ENCODE assay signal across 15 mouse cellular contexts in genomic region chr4:130919750-130920356, GRCm38 (mm10). TPM values are rescaled to one million over a fixed set of nuclear protein-coding genes. Genes with fewer than 3 reads are reported as not detected.
DNase-seq lines count a peak whose midpoint lies in the region; ATAC-seq and TF ChIP-seq lines count a peak whose summit lies in the region.
"Had no signal": no experiment of that assay in that cellular context is flagged by ENCODE, and none has a peak within 500 bp of the region (broad histone marks: within the 10 kb centered on the region; RNA-seq: fewer than 3 reads in every experiment).

No protein-coding gene starts in this region.

- no peaks in the 10 kb centered on the region for H3K36me3 ChIP-seq in hindbrain, embryonic 11.5 days (ENCODE audit: control insufficient read depth, insufficient read depth, low read length)
- H3K36me3 ChIP-seq in hindbrain, embryonic 16.5 days (ENCODE audit: control insufficient read depth, insufficient read depth, low read length), result no peaks in the 10 kb centered on the region
- peaks cover 17% of the 10 kb centered on the region for H3K36me3 ChIP-seq in spleen, adult 2 months (ENCODE audit: control insufficient read depth, insufficient read depth, low read length)
- H3K36me3 ChIP-seq in hindbrain, embryonic 12.5 days, result no peaks in the 10 kb centered on the region
- H3K36me3 ChIP-seq: heart, embryonic 13.5 days had no signal

- H3K9me3 ChIP-seq in hindbrain, embryonic 11.5 days (ENCODE audit: control insufficient read depth, low read length), result no peaks in the 10 kb centered on the region
- H3K9me3 ChIP-seq in hindbrain, embryonic 16.5 days (ENCODE audit: control insufficient read depth, low read length), result no peaks in the 10 kb centered on the region
- H3K9me3 ChIP-seq in hindbrain, embryonic 12.5 days (replicated peaks), result no peaks in the 10 kb centered on the region
- H3K9me3 ChIP-seq: heart, embryonic 13.5 days had no signal

- 66% methylated on average over 9 of the region's 9 CpGs for WGBS in hindbrain, embryonic 11.5 days
- WGBS in hindbrain, embryonic 16.5 days, result 63% methylated on average over 9 of the region's 9 CpGs
- 54% methylated on average over 9 of the region's 9 CpGs for WGBS in spleen, adult 2 months
- 64% methylated on average over 9 of the region's 9 CpGs for WGBS in hindbrain, embryonic 12.5 days

- H3K4me1 ChIP-seq in hindbrain, embryonic 11.5 days (replicated peaks; ENCODE audit: control insufficient read depth, insufficient read depth, low read length), result peaks cover 5% of the 10 kb centered on the region
- H3K4me1 ChIP-seq in hindbrain, embryonic 16.5 days (ENCODE audit: control insufficient read depth, insufficient read depth, low read depth, low read length), result peaks cover 4% of the 10 kb centered on the region; the same call in 1 of the 2 replicates
- H3K4me1 ChIP-seq in spleen, adult 2 months (ENCODE audit: control insufficient read depth, insufficient read depth, insufficient read length), result peaks cover 57% of the 10 kb centered on the region; the same call in 1 of the 2 replicates
- H3K4me1 ChIP-seq in hindbrain, embryonic 12.5 days, result peaks cover 30% of the 10 kb centered on the region

- TF ChIP-seq CTCF in spleen, adult 2 months (IDR thresholded peaks at IDR 0.05; ENCODE audit: extremely low read depth, insufficient read depth, insufficient read length, insufficient replicate concordance), result no peak

- no peak for TF ChIP-seq POLR2A in spleen, adult 2 months (IDR thresholded peaks at IDR 0.05; ENCODE audit: low read depth, low read length)

- no peaks in the 10 kb centered on the region for H3K27me3 ChIP-seq in hindbrain, embryonic 11.5 days (ENCODE audit: control insufficient read depth, insufficient read depth, low read length)
- H3K27me3 ChIP-seq in hindbrain, embryonic 16.5 days (replicated peaks; ENCODE audit: control insufficient read depth, insufficient read depth, low read length), result peaks cover 3% of the 10 kb centered on the region; the same call in 1 of the 2 replicates
- H3K27me3 ChIP-seq in spleen, adult 2 months (ENCODE audit: control insufficient read depth, insufficient read depth, low read length), result no peaks in the 10 kb centered on the region
- no peaks in the 10 kb centered on the region; the same call in 1 of the 2 replicates for H3K27me3 ChIP-seq in hindbrain, embryonic 12.5 days
- H3K27me3 ChIP-seq: heart, embryonic 13.5 days had no signal

- no peak overlapping the region for H3K9ac ChIP-seq in hindbrain, embryonic 11.5 days (ENCODE audit: low read depth, low read length)
- no peak overlapping the region for H3K9ac ChIP-seq in hindbrain, embryonic 16.5 days (ENCODE audit: low read depth, low read length)
- no peak overlapping the region for H3K9ac ChIP-seq in hindbrain, embryonic 12.5 days
- H3K9ac ChIP-seq: heart, embryonic 13.5 days; liver, embryonic 14.5 days had no signal

- peak overlapping the region; percentile 36; the same call in 1 of the 2 replicates for H3K27ac ChIP-seq in hindbrain, embryonic 11.5 days (ENCODE audit: low read depth, low read length)
- H3K27ac ChIP-seq in hindbrain, embryonic 16.5 days (ENCODE audit: low read depth, low read length), result no peak overlapping the region
- peak overlapping the region; percentile 91 for H3K27ac ChIP-seq in spleen, adult 2 months (ENCODE audit: insufficient read depth, low read length)
- H3K27ac ChIP-seq in hindbrain, embryonic 12.5 days, result no peak overlapping the region
- H3K27ac ChIP-seq: heart, embryonic 13.5 days; liver, embryonic 14.5 days had no signal

- no peak overlapping the region for H3K4me2 ChIP-seq in hindbrain, embryonic 11.5 days (replicated peaks; ENCODE audit: low read depth, low read length)
- no peak overlapping the region for H3K4me2 ChIP-seq in hindbrain, embryonic 16.5 days (ENCODE audit: low read length)
- no peak overlapping the region for H3K4me2 ChIP-seq in hindbrain, embryonic 12.5 days (replicated peaks)
- H3K4me2 ChIP-seq: heart, embryonic 13.5 days had no signal

- no peak overlapping the region for H3K4me3 ChIP-seq in hindbrain, embryonic 11.5 days (ENCODE audit: low read depth, low read length)
- H3K4me3 ChIP-seq in hindbrain, embryonic 16.5 days (ENCODE audit: low read length), result no peak overlapping the region
- H3K4me3 ChIP-seq in spleen, adult 2 months (ENCODE audit: extremely low read depth, insufficient read depth, insufficient read length), result no peak overlapping the region
- no peak overlapping the region for H3K4me3 ChIP-seq in hindbrain, embryonic 12.5 days
- H3K4me3 ChIP-seq: heart, embryonic 13.5 days; myocyte had no signal

- DNase-seq in hindbrain, embryonic 11.5 days (ENCODE audit: low spot score), result no peak
- DNase-seq in spleen, adult 2 months (ENCODE audit: low read depth in 1 of 2, low spot score in 2 of 2), result no peak
- no peak for DNase-seq in spleen, postnatal 36 days (ENCODE audit: low spot score in 2 of 2)
- DNase-seq in cerebellum, postnatal 25 days, result no peak
- DNase-seq in layer of hippocampus, adult 18-20 months (ENCODE audit: low spot score in 2 of 2), result no peak
- DNase-seq: adrenal gland, adult 2 months; cerebellum, adult 18-20 months; right cerebral cortex, adult 18-20 months had no signal

- no peak for ATAC-seq in hindbrain, embryonic 11.5 days (ENCODE audit: low FRiP score)
- ATAC-seq in hindbrain, embryonic 16.5 days, result no peak
- ATAC-seq in hindbrain, embryonic 12.5 days (ENCODE audit: low FRiP score), result 0 out of 2 replicates have a peak, but pooled peaks have one; percentile 26
- no peak for ATAC-seq in inflammation-experienced regulatory T-cells, adult 6 months
- ATAC-seq: intestine, postnatal 0 days had no signal

RNA-seq across cellular contexts. Expression of gene Laptm5, which starts 6.9 kb away (rescaled TPM):
- 23.4 and 32.1 TPM in 2 replicates for polyA plus RNA-seq in hindbrain, embryonic 11.5 days (2014; fragmentation: Nextera tagmentation; extraction: Ambion mirVana)
- polyA plus RNA-seq in hindbrain, embryonic 16.5 days (2015; fragmentation: Nextera tagmentation; extraction: Ambion mirVana), result 27.2 and 27.4 TPM in 2 replicates
- polyA plus RNA-seq in spleen, adult 2 months (2012; rRNA removed), result 903 and 1,004 TPM in 2 replicates
- polyA plus RNA-seq in hindbrain, embryonic 12.5 days (2016; fragmentation: Nextera tagmentation; extraction: Ambion mirVana), result 22.7 and 23.3 TPM in 2 replicates
- polyA plus RNA-seq in inflammation-experienced regulatory T-cells, adult 6 months (2017; shearing (Covaris generic)), result 1,000 to 10,000 TPM; 1,760 to 2,043 (median 1,985) TPM
- total RNA-seq in layer of hippocampus, adult 18-20 months (2021), result 10 to 100 TPM; 39.2 to 42.9 TPM

RNA-seq across cellular contexts. Expression of gene Matn1, which starts 24.3 kb away (rescaled TPM):
- 0.85 TPM in 1 of 2 replicates, not detected in the other for polyA plus RNA-seq in hindbrain, embryonic 11.5 days (2014; fragmentation: Nextera tagmentation; extraction: Ambion mirVana)
- 0.34 and 3.9 TPM in 2 replicates for polyA plus RNA-seq in hindbrain, embryonic 16.5 days (2015; fragmentation: Nextera tagmentation; extraction: Ambion mirVana)
- polyA plus RNA-seq in spleen, adult 2 months (2012; rRNA removed), result 0.23 and 0.29 TPM in 2 replicates
- polyA plus RNA-seq in hindbrain, embryonic 12.5 days (2016; fragmentation: Nextera tagmentation; extraction: Ambion mirVana), result 4.6 and 19.3 TPM in 2 replicates
- polyA plus RNA-seq in inflammation-experienced regulatory T-cells, adult 6 months (2017; shearing (Covaris generic)), result not detected
- under 1 TPM; 0.33 to 0.72 TPM for total RNA-seq in layer of hippocampus, adult 18-20 months (2021)
- total RNA-seq: adrenal gland, adult 2 months had no signal
- polyA plus RNA-seq: adrenal gland, adult 2 months; heart, embryonic 13.5 days; intestine, postnatal 0 days; myocyte had no signal

Comparison
In these comparisons a context has a peak if more than half of its experiments do, and no peak if none do; other contexts are left out.
1. H3K27ac ChIP-seq: peak in hindbrain, embryonic 11.5 days (single experiment) and spleen, adult 2 months (single experiment); none in hindbrain, embryonic 16.5 days (single experiment) and hindbrain, embryonic 12.5 days (single experiment).
2. RNA of gene Laptm5, which starts 6.9 kb away (polyA plus RNA-seq): 1,760 to 2,043 TPM in inflammation-experienced regulatory T-cells, adult 6 months and 903 to 1,004 TPM in spleen, adult 2 months; 23.4 to 32.1 TPM in hindbrain, embryonic 11.5 days, 27.2 to 27.4 TPM in hindbrain, embryonic 16.5 days and 22.7 to 23.3 TPM in hindbrain, embryonic 12.5 days; every median in the first group is over 10 times any median in the second.